Mouse (Mus musculus) bone marrow, adult 2 months (tissue): ENCODE measurements around the gene Wbp11.

ENCODE experiments used
- CTCF ChIP-seq: fragments of 200-500 bp; IDR thresholded peaks from 2 replicates; pipeline ENCODE4 v1.5.1; 2011; ENCODE audit warnings: low read length, control low read depth; ENCODE audit not compliant: control insufficient read depth, insufficient read depth
- POLR2A ChIP-seq: fragments of 200-500 bp; IDR thresholded peaks from 2 replicates; pipeline ENCODE4 v1.6.1; 2011; ENCODE audit warnings: low read depth, mild to moderate bottlenecking, control low read depth, low read length, borderline replicate concordance; ENCODE audit not compliant: control insufficient read depth

DNA sequence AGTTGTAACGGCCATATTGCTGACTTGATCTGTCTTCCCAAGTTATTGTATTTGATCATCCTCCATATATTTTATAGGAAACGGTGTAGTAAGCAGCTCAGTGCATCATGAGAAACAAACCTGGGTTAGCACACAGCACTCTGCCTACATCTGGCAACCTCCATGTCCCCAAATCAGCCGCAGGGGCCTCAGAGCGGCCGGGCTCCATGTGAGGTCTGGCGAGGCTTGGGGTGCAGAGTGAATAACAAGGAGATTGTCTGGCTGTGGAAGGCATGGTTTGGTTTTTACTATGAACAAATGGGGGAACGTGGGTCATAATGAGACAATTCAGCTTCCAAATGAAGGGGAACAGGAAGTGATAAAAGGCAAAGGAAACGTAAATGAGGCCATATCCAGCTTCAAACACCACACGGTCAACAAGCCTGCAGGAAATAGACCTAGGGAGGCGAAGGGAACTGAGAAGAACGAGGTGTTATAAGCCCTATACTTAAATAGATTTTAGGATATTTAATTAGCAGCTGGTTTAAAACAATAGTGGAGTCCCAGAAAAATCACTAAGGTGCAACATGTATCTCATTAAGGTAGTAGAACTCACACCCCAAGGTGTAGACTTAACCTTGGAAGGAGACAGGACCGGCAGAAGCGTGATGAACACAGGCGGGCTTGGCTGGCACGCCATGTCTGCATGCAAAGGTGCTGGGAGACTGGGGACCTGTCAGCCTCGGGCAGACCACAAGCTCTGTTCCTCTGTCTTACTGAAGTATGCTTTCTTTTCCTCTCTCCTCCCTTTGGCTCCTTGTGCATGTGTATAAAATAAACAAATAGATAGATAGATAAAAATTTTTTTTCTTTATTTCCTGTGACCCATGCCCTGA lies 34.9 kb downstream of the Wbp11 start:
- TF ChIP-seq CTCF = no peak
- TF ChIP-seq POLR2A = no peak
